Mouse (Mus musculus): Measurements from ENCODE around the gene Insm1.
A peak's percentile ranks its signal among the peaks of the same experiment; 100 is the strongest.

Gene Insm1

DNA sequence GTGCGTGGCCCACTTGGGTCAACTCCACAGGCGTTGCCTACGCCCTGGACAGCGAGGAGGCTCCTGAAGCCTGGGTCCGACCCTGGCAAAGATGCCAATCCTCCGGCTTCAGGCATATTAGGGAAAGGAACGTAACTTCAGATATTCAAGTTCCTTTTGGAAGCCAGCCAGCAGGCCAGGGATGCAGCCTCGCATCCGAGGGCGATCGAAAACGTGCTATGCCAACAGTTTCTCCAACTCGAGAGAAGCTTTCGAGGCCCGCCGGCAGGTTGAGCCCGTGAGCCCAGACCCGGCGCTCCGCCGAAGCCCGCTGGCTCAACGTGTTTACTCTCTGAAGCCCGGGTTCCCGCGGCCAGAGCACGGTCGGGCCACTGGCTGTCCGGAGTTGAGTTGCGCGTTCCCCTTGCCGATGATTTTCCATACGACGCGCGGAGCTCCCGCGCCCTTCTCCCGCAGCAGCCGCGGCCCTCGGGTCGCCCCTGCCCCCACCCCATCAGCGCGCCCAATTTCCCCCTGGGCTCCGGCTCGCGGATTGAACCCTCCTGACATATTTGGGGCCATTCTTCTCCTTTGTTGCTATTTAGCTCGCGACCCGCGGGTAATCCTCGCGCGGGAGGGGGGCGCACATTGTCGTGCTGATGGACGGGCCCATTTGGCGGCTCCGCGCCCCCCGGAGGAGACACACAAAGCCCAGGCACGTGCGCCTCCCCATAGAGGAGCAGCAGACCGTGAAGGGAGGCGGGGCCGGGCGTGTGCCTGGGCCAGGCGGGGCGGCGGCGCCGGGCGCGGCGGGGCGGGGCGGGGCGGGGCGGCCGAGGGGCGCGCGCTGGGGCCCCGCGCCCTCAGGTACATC, at the start of gene Insm1:
Gene Insm1, plus strand, starts transcription at position 846 of the 853 bp plus-strand sequence.
- DNase-seq = peak; percentile 49

DNA sequence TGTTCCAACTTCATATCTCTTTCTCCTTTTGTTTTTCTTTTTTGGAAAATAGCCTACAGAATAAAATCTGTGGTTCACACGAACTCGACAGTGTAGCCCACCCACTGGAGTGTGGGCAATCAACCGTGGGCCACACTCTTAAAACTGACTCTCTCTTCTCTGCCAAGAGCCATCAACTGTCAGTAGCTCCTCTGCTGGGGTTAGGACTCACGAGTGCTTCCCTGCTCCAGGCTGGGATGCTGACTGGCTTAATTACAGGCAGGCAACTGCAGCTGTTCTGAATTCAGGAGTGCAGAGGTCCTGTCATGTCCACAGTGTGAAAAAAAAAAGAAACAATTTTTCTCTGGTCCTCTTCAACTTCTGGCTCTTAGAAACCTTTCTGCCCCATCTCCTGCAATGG, 49.6 kb upstream of the Insm1 start:
- no peak for DNase-seq

DNA sequence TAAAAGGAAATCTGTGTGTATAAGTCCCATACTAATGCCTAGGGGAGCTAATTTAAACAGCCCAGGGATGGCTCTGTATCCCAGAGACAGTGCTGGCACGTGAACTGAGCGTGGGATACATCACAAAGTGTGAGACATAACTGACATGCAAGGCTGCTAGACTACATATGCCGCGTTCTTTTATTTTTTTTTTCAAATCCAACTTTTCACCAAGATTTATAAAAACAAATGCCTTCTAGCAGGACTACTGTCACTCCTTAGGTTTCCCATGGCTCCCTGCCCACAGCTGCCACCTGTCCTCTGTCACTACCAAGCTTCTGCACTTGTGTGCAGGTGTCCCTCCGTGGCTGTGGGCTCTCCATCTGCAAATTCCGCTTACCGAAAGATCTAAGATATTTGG, 47.5 kb upstream of the Insm1 start:
- DNase-seq = no peak

DNA sequence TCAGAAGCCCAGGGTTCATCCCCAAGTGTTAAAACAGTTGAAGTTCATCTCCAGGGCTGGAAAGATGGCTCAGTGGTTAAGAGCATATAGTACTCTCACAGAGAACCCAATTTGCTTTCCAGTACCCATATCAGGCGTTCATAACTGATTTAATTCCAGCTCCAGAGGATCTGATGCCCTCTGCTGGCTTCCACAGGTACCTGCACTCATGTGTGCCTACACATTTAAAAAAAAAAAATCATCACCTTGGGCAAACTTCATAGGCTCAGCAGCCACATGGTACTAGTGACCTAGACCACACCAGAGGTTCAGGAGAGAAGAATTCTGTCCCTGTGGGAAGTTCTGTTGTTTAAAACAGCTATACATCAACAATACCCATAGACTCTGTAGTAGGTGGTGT, 43.0 kb upstream of the Insm1 start:
- DNase-seq = no peak

DNA sequence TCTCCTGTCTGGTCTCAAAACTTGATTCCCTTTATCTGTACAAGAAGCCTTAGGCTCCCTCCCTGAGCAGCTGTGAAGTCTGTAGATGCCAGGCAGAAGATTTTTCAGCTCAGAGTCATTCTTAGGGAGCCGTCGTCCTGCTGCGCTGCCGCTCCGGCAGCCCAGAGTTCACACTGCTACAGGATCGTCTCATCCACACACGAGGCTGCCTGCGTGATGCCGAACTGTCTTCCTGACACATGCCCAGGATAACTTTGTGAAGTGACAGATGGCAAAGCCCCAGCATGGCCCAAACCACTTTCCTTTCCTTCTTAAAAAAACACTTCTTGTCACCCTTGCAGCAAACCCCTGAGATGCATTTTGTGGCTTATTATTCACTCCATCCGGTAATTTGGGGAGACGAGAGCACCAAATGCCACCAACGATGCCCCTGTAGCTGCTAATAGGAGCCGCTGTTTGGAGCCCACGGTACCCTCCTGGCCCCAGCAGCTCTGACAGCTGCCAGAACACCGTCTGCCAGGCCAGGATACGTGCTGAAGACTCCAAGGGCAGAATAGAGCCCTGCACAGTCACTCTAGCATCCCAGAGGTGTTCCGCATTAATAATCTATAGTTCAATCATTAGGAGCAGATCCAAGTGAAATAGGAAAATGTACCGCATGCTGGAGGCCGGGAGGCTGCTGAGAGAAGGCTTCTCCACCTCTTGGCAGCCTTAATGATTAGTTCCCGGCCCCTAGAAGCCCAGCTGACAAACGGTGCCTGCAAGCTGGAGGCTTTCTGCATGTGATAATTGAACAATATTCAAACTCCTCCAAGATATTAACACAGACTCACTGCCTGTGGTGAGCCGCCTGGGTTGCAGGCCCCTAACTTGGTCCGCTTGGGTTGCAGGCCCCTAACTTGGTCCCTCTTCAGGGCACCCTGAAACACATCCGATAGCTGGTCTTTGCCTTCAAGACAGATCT, 37.6 kb upstream of the Insm1 start:
- no peak for DNase-seq

DNA sequence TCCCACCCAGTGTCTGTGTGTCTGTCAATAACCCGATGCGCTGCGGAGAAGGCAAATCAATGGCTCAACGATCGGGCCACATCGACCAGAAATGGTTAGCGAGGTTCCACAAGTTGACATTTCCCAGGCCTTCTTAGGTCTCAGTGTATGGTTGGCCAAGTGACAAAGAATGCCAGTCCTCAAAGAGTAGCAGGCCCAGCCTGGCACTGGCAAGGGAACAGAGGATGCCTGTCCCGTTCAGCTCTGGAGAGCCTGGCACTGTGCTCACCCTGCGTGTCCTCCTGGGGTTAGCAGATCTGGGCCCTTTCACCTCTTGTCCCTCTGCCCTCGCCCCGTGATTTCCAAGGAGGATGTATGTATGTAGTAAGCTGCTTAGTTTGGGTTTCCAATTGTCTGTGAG, 25.6 kb upstream of the Insm1 start:
- DNase-seq = no peak

DNA sequence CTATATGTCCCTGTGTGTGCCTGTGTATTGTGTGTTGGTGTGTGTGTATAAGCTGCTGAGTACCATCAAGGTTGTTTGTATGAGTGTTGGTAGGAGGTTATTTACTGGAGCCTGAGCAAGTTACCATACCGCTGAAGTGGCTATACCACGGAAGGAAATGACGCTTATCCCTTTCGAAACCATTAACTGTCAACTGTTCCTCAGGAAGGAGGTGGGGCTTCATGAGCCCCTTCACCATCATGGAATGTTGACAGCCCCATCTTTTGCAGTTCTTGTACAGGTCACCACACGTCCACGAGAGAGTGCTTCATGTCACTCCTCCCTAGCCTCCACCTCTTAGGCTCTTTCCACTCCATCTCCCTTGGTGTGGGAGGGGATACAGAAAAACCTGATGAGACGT, 23.8 kb upstream of the Insm1 start:
- no peak for DNase-seq

DNA sequence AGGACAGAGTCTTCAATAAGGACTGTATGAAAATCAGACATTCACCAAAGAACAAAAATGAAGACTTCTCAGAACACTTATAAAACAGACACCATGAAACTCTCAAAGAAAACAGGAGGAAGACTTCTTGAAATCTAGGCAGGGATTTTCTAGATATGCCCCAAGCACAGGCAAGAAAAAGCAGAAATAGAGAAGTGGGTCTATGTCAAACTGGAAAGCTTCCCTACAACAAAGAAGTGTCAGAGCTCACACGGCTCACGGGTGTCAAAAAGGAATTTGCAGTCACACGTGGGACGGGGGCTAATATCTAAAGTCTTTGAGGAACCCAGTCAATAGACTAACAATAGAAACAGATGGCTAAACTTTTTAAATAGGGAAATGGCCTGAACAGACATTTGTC, 10.8 kb upstream of the Insm1 start:
- DNase-seq = no peak

DNA sequence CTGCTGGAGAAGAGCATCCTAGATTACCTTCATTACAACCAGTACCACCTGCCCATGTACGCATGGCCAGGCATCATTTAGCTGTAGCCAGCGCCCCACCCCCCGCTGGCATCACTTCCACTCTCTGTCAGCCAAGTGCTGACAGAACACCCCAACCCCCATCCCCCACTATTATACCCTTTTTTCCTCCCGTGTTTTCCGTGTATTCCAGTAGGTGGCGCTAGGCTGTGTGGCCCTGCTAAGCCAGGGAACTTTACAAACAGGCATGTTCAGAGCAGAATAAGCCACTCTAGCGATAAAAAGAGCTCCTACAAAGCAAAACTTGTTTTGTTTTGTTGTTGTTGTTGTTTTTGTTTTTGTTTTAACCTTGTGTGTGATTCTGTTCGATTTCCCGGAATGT, 7.0 kb upstream of the Insm1 start:
- DNase-seq = peak; percentile 27

DNA sequence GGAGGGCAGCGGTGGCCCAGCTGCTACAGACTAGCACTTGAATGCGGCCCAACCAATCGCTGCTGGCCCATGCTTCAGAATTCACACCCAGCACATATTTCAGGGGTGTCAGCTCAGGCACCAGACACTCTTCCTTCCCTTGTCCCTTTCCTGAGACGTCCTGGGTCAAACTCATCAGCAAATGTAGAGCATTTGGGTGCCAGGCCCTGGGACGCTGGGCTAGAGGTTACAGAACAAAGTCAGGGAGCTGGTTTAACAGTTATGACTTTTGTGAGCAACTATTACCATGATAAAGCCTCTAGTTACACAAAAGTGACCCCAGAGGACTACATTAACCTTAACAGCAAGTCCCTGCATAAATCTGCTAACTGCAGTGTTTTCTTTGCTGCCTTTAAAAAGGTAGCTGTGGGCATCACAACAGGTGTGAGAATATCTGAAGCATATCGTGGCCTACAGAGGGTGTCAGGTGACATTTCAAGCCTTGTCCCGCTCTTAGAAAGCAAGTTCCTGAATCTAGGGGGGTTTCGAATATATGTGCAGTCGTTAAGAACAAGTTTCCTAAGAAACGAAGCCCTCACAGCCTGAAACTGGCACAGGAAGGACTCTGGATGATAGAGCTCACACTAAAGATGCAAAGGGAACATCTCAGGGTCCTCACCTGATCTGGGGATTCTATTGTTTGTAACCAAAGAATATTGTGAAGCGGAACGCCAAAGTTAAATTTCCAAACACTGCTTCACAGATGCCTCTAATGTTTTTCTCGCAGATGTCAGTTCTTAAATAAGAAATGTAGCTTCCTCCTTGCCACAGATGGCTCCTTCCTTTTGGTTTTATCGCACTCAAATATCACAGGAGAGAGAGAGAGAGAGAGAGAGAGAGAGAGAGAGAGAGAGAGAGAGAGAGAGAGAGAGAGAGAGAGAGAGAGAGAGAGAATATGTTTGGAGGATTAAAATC, 5.3 kb upstream of the Insm1 start:
- no peak for DNase-seq

DNA sequence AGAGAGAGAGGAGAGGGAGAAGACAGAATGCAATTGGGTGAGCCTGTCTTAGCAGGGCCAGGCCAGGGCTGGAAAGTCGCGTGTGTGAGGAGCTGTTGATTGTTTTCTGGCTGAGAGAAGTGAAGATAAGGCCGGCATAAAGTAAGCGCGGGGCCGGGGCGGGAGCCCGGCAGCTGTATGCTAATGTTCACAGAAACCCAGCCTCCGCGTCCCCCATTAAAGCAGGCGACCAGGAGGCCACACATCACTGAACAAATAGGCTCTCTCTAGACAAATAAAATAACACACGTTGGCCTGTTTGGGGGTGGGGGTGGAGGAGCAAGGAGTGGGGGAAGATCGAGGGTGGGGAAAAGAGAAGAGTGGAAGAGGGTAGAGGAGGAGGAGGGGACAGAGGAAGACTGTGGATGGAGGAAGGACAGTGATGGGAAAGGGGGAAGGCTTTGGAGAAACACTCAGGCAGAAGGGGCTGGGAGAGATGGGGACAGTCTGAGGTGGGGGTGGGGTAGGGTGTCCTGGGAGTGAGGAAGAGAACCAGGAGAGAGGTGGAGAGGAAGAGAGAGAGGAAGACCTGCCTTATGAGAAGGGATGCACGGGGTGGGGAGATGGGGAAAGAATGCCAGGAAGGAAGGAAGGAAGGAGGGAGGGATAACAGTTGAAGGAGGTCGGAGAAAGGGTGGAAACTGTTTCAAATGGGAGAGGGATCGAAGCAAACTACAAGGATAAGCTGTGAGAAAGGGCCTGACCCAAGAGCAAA, 4.3 kb upstream of the Insm1 start:
- no peak for DNase-seq

DNA sequence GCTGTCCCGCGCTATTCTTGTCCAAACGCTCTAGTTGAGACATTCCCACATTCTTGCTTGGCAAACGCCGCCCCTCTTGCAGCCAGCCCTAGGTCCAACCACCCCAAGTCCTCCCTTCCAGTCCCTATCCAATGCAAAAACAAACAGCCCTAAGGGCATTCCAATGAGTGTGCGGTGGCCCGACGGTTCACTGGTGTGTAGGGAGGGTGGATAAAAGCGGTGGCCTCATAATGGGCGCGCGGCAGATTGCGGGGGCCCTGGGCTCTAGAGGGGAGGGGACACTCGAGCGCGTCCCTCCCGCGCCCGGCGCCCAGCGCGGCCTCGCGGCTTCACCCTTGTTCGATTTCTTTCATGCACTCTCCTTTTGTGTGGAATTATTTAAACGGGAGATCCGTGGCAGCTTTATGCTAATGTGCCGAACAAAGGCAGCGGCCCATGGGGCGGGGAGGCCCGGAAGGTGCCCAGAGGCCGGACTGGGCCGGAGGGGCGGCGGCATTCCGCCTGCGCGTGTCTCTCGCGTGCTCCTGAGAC, 3.5 kb upstream of the Insm1 start:
- DNase-seq = peak; percentile 20

DNA sequence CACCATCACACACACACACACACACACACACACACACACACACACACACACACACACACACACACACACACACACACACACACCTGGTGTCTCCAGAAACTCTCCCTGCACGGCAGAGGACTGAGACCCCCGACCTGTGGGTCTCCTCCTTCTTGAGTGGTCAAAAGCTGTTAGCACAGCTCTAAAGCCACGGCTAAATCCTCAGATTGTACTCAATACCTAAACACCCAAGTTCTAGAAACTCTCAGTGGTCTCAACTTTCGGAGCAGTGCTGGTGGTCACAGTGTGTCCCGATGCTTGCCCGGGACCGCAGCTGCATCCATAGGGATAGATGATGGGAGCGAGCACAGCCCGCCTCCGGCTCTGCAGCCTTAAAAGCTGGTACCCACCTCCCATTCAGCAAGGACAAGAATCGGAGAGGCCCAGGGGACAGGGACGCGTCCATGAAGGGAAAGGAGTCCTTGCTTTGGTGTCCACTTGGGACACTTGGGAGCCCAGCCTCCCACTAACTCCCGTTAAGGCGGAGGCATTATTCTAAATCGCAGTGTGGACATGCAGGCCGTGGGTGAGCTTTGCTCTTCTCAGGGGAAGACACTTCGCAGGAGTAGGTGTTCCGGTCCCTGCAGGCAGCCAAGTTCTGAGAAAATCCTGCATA, 2.7 kb upstream of the Insm1 start:
- DNase-seq = peak; percentile 12

DNA sequence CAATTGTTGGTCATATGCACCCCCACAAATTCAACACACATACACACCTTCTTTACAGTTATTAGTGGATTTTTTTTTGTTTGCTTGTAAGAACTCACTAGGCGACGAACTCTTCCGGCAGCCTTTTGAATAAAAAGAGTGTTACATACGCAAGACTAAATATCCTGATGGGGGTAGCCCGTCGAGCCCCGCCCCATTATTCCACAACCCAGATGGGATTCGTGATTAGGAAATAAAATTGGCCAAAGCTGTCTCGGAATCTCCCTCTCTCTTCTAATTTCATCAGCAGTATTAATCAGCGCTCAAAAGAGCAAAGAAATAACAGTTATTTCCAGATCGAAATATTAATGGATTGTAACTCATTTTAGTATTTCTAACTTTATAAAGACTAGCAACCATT, 1.9 kb upstream of the Insm1 start:
- no peak for DNase-seq

DNA sequence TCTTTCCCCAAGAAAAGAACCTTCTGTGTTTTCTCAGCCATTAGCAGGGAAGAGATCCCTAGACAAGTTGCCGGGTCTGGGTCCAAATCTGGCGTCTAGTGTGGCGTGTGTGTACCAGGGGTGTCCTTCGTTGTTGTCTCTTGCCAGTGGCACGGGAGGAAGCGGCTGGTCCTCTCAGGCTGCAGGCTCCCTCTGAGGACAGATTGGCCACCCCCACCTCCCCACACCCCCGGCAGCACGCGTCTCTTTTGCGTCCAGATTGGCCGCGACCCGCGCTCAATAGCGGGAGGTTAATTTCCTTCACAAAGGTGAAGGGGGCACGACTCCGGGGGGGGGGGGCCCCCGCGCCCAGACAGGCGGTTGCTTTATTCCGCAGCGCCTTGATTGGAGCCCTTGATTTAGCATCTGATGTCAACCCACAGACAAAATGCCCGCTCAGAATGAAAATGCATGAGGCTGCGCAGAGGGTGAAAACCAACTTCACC, 1.1 kb upstream of the Insm1 start:
- DNase-seq = no peak

DNA sequence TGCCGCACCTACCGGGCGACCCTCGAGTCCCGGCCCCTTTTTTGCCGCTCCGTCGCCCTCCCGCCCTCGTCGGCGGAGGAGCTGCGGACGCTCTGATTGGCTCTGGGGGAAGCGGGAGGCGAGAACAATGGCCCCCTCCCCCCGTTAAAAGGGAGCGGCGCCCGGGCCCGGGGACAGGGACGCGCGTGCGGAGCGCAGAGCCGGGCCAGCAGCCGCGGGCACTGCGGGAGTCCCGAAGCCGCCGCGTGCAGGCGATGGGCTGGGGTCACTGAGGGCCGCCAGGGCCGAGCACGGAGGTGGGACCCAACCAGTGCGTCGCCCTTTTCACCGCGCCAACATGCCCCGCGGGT, 183 bp downstream of the Insm1 start:
- DNase-seq = no peak

DNA sequence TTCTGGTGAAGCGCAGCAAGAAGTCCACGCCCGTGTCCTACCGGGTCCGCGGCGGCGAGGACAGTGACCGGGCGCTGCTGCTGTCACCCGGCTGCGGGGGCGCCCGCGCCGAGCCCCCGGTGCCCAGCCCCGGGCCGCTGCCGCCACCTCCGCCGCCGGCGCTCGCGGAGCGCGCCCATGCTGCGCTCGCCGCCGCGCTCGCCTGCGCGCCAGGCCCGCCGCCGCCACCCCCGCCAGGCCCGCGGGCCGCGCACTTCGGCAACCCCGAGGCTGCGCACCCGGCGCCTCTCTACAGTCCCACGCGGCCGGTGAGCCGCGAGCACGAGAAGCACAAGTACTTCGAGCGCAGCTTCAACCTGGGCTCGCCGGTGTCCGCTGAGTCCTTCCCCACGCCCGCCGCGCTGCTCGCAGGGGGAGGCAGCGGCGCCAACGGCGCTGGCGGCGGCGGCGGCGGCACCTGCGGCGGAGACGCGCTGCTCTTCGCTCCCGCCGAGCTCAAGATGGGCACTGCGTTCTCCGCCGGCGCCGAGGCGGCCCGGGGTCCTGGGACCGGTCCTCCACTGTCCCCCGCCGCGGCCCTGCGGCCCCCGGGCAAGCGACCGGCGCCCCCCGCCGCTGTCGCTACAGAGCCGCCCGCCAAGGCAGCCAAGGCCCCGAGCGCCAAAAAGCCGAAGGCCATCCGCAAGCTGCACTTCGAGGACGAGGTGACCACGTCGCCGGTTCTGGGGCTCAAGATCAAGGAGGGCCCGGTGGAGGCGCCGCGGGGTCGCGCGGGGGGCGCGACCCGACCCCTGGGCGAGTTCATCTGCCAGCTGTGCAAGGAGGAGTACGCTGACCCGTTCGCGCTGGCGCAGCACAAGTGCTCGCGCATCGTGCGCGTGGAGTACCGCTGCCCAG, 806 bp downstream of the Insm1 start:
- DNase-seq = no peak

DNA sequence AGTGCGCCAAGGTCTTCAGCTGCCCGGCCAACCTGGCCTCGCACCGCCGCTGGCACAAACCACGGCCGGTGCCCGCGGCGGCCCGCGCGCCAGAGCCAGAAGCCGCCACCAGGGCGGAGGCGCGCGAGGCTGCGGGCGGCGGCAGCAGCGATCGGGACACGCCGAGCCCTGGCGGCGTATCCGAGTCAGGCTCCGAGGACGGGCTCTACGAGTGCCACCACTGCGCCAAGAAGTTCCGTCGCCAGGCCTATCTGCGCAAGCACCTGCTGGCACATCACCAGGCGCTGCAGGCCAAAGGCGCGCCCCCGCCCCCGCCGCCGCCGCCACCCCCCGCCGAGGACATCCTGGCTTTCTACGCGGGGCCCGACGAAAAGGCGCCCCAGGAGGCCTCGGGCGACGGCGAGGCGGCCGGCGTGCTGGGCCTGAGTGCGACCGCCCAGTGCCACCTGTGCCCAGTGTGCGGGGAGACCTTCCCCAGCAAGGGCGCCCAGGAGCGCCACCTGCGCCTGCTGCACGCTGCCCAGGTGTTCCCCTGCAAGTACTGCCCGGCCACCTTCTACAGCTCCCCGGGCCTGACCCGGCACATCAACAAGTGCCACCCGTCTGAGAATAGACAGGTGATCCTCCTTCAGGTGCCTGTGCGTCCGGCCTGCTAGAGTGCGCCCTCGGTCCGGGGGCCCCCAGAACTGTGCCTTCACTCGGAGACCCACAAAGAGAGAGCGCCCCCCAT, 1.6 kb downstream of the Insm1 start:
- peak; percentile 23 for DNase-seq

DNA sequence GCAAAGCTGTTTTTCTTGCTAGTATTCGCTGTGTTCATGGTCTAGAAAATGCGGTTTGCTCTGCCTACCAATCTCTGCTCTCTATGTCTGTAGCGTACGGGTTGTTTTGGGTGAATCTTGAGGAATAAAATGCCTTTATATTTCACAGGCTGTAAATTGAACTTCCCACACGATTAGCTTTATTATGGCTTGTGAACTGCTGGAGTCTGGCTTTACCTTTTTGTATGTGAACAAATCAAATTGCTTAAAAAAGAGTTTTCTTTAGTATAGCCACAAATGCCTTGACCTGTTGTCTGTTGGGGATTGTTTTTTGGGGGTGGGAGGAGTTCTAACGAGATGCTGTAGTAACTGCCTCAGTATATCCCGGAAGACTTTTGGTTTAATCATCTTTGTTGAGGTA, 2.4 kb downstream of the Insm1 start:
- DNase-seq = no peak
